Mouse (Mus musculus): ENCODE results near the gene Ccdc125. TPM values are rescaled to one million over a fixed set of nuclear protein-coding genes. Genes with fewer than 3 reads are reported as not detected.
"Not testable (repeated sequence)": the region's sequence is repeated elsewhere in the genome, so short reads cannot be mapped to it uniquely, and the experiment has no call there.

Gene Ccdc125
- polyA plus RNA-seq, 1 experiment = 1.9 TPM

DNA sequence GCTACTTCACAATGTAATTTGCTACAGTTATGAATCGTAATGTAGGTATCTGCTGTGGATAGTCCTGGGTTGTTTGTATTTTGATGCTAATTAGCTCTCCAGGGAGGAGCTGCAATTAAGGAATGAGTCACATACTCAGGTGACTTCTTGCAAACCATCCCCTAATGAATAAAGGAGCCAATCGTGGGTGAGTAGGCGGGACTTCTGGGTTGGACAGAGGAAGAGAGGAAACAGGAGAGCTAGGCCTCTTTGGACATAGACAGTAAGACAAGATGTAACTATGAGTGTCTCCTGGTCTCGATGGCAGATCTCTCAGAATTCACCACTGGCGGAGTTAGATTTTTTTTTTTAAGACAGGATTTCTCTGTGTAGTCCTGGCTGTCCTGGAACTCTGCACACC is 52.1 kb downstream of the Ccdc125 start:
- TF ChIP-seq CTCF (conservative IDR thresholded peaks at IDR 0.05; ENCODE audit: insufficient read depth, insufficient read length, low read depth, low read length) = no peak
- no peak for TF ChIP-seq POLR2A (IDR thresholded peaks at IDR 0.05; ENCODE audit: low read depth, low read length)
- Histone ChIP-seq H3K36me3 (ENCODE audit: control insufficient read depth, insufficient read depth, low read length) (no peaks in the 10 kb centered on the region; the same call in 1 of the 2 replicates), H3K27ac (ENCODE audit: insufficient read depth, low read depth, low read length) (no peak overlapping the region), H3K27me3 (replicated peaks; ENCODE audit: control insufficient read depth, insufficient read depth, low read length) (no peaks in the 10 kb centered on the region), H3K4me3 (ENCODE audit: insufficient read depth, low read depth, low read length) (no peak overlapping the region), H3K4me1 (ENCODE audit: control insufficient read depth, insufficient read depth, low read length) (no peaks in the 10 kb centered on the region)
- 85% methylated on average over 5 of the region's 5 CpGs for WGBS
- no peak for DNase-seq

GRCm38 (mm10) chr13:100724051-100724754 is 54.7 kb downstream of the Ccdc125 start:
- Histone ChIP-seq H3K4me3 (ENCODE audit: insufficient read depth, low read depth, low read length) (no peak overlapping the region), H3K27me3 (replicated peaks; ENCODE audit: control insufficient read depth, insufficient read depth, low read length) (no peaks in the 10 kb centered on the region), H3K4me1 (ENCODE audit: control insufficient read depth, insufficient read depth, low read length) (no peaks in the 10 kb centered on the region; the same call in 1 of the 2 replicates), H3K36me3 (ENCODE audit: control insufficient read depth, insufficient read depth, low read length) (no peaks in the 10 kb centered on the region; the same call in 1 of the 2 replicates), H3K27ac (ENCODE audit: insufficient read depth, low read depth, low read length) (no peak overlapping the region)
- TF ChIP-seq CTCF (conservative IDR thresholded peaks at IDR 0.05; ENCODE audit: insufficient read depth, insufficient read length, low read depth, low read length) = no peak
- no peak for DNase-seq
- WGBS = 63% methylated on average over 7 of the region's 7 CpGs

DNA sequence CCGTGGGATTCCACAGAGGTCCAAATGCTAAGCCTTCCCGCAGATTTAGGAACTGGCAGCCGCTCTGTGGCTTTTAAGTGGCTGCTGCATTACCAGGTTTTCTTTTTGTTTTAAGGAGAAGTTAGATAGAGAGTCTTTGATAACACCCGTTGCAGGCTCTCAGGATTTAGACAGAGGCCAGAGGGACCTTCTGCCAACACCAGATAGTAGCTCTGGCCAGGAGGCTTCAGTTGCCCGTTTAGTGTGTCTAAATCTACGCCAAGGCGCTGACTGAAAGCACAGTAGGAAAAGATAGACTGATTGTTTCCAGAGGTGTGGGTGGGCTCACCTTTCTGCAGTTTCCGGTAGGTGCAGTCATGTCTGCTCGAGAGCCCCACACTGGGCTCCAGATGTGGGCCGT is 55.7 kb downstream of the Ccdc125 start:
- Histone ChIP-seq H3K4me3 (ENCODE audit: insufficient read depth, low read depth, low read length) (no peak overlapping the region), H3K36me3 (ENCODE audit: control insufficient read depth, insufficient read depth, low read length) (no peaks in the 10 kb centered on the region; the same call in 1 of the 2 replicates), H3K4me1 (ENCODE audit: control insufficient read depth, insufficient read depth, low read length) (peaks cover 2% of the 10 kb centered on the region; the same call in 1 of the 2 replicates), H3K27me3 (replicated peaks; ENCODE audit: control insufficient read depth, insufficient read depth, low read length) (no peaks in the 10 kb centered on the region), H3K27ac (ENCODE audit: insufficient read depth, low read depth, low read length) (no peak overlapping the region)
- no peak for DNase-seq
- no peak for TF ChIP-seq CTCF (conservative IDR thresholded peaks at IDR 0.05; ENCODE audit: insufficient read depth, insufficient read length, low read depth, low read length)
- 90% methylated on average over 10 of the region's 10 CpGs for WGBS

GRCm38 (mm10) chr13:100728086-100728485 is 58.6 kb downstream of the Ccdc125 start:
- no peaks in the 10 kb centered on the region; the same call in 1 of the 2 replicates for H3K36me3 ChIP-seq (ENCODE audit: control insufficient read depth, insufficient read depth, low read length)
- no peak for DNase-seq

DNA sequence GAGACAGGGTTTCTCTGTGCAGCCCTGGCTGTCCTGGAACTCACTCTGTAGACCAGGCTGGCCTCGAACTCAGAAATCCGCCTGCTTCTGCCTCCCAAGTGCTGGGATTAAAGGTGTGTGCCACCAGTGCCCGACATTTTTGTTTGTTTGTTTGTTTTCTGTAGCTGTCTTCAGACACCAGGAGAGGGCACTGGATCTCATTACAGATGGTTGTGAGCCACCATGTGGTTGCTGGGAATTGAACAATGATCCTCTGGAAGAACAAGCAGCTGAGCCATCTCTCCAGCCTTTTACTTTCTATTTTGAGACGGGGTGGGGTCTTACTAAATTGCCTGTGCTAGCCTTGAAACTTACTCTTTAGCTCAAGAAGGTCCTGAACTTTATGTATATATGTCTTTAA is 59.0 kb downstream of the Ccdc125 start:
- H3K36me3 ChIP-seq (ENCODE audit: control insufficient read depth, insufficient read depth, low read length); H3K4me3 ChIP-seq (ENCODE audit: insufficient read depth, low read depth, low read length); H3K27ac ChIP-seq (ENCODE audit: insufficient read depth, low read depth, low read length); H3K4me1 ChIP-seq (ENCODE audit: control insufficient read depth, insufficient read depth, low read length); H3K27me3 ChIP-seq (replicated peaks; ENCODE audit: control insufficient read depth, insufficient read depth, low read length); DNase-seq: not testable (repeated sequence)
- WGBS = 94% methylated on average over 4 of the region's 4 CpGs

More at GRCm38 (mm10) chr13:100728086-100728485, 58.6 kb downstream of the Ccdc125 start:
- Histone ChIP-seq H3K27me3 (replicated peaks; ENCODE audit: control insufficient read depth, insufficient read depth, low read length) (no peaks in the 10 kb centered on the region), H3K4me1 (ENCODE audit: control insufficient read depth, insufficient read depth, low read length) (peaks cover 5% of the 10 kb centered on the region; the same call in 1 of the 2 replicates), H3K27ac (ENCODE audit: insufficient read depth, low read depth, low read length) (no peak overlapping the region), H3K4me3 (ENCODE audit: insufficient read depth, low read depth, low read length) (no peak overlapping the region)
- 96% methylated on average over 5 of the region's 5 CpGs for WGBS
- TF ChIP-seq POLR2A (IDR thresholded peaks at IDR 0.05; ENCODE audit: low read depth, low read length) = no peak
- TF ChIP-seq CTCF (conservative IDR thresholded peaks at IDR 0.05; ENCODE audit: insufficient read depth, insufficient read length, low read depth, low read length) = no peak

DNA sequence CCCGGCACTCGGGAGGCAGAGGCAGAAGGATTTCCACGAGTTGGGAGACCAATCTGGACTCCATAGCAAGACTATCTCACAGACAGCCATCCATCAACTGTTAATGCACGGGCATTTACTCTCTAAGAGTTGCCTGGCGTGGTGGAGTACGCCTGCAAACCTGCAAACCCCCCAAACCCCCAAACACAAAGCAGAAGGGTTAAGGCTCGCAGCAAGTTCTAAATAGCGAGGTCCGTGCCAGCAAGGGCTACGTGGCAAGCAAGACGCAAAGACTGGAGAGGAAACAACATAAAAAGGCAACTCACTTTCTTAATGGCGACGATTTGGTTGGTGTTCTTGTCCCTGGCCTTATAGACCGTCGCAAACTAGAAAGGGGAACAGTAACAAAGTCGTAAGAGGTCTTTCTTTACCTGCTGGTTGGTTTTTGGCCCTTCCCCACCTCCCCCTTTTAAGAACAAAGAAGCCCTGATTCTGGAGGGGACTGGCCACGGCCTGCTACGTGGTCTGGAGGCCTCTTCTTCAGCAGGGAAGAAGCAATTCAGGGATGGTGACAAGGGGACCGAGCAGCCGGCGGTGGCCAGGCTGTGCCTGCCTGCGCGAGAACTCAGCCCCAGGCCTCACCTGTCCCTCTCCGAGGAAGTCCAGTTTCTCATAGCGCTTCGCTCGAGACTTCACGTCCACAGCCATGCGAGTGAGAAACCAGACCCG is 60.8 kb downstream of the Ccdc125 start:
- Histone ChIP-seq H3K27ac (ENCODE audit: insufficient read depth, low read depth, low read length) (peak overlapping the region; percentile 83), H3K4me3 (ENCODE audit: insufficient read depth, low read depth, low read length) (peak overlapping the region; percentile 96)

GRCm38 (mm10) chr13:100730861-100731176 is 61.3 kb downstream of the Ccdc125 start, which contains the start of gene Cdk7:
Cdk7 (minus strand) TSS chr13:100730939.
- H3K36me3 ChIP-seq (ENCODE audit: control insufficient read depth, insufficient read depth, low read length) = no peaks in the 10 kb centered on the region; the same call in 1 of the 2 replicates
- TF ChIP-seq POLR2A (IDR thresholded peaks at IDR 0.05; ENCODE audit: low read depth, low read length) = peak; percentile 64
- TF ChIP-seq CTCF (conservative IDR thresholded peaks at IDR 0.05; ENCODE audit: insufficient read depth, insufficient read length, low read depth, low read length) = no peak
- WGBS = under 1% methylated on average over 19 of the region's 19 CpGs
- peak within 1 kb of the TSS; percentile 96 for H3K4me3 ChIP-seq (ENCODE audit: insufficient read depth, low read depth, low read length)
- H3K27me3 ChIP-seq (replicated peaks; ENCODE audit: control insufficient read depth, insufficient read depth, low read length) = no peaks in the 10 kb centered on the region
- H3K4me1 ChIP-seq (ENCODE audit: control insufficient read depth, insufficient read depth, low read length) = peaks cover 5% of the 10 kb centered on the region; the same call in 1 of the 2 replicates
- peak; percentile 97 for DNase-seq
- peak within 1 kb of the TSS; percentile 83 for H3K27ac ChIP-seq (ENCODE audit: insufficient read depth, low read depth, low read length)

More for the DNA sequence above, 60.8 kb downstream of the Ccdc125 start:
- peaks cover 5% of the 10 kb centered on the region; the same call in 1 of the 2 replicates for H3K4me1 ChIP-seq (ENCODE audit: control insufficient read depth, insufficient read depth, low read length)
- H3K27me3 ChIP-seq (replicated peaks; ENCODE audit: control insufficient read depth, insufficient read depth, low read length) = no peaks in the 10 kb centered on the region
- under 1% methylated on average over 30 of the region's 30 CpGs for WGBS
- H3K36me3 ChIP-seq (ENCODE audit: control insufficient read depth, insufficient read depth, low read length) = no peaks in the 10 kb centered on the region; the same call in 1 of the 2 replicates
- TF ChIP-seq CTCF (conservative IDR thresholded peaks at IDR 0.05; ENCODE audit: insufficient read depth, insufficient read length, low read depth, low read length) (no peak), POLR2A (IDR thresholded peaks at IDR 0.05; ENCODE audit: low read depth, low read length) (no peak)
- DNase-seq = peak; percentile 18

DNA sequence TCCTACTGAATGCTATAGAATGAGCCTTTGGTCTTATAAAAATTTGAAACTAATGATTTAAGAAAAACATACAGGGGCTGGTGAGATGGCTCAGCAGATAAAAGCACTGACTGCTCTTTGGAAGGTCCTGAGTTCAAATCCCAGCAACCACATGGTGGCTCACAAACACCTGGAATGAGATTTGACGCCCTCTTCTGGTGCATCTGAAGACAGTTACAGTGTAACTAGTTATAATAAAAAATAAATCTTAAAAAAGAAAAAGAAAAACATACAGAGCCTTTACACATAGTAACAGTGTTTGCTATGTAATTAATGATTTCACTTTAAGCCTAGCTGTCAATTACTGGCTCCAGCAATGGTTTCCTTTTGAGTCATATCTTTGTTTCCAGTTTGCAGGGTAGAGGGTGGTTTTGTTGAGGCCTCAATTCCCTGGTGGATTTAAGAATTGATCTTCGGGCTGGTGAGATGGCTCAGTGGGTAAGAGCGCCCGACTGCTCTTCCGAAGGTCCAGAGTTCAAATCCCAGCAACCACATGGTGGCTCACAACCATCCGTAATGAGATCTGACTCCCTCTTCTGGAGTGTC is 62.0 kb downstream of the Ccdc125 start:
- H3K4me1 ChIP-seq (ENCODE audit: control insufficient read depth, insufficient read depth, low read length); DNase-seq; H3K4me3 ChIP-seq (ENCODE audit: insufficient read depth, low read depth, low read length); H3K27me3 ChIP-seq (replicated peaks; ENCODE audit: control insufficient read depth, insufficient read depth, low read length); H3K27ac ChIP-seq (ENCODE audit: insufficient read depth, low read depth, low read length); H3K36me3 ChIP-seq (ENCODE audit: control insufficient read depth, insufficient read depth, low read length): not testable (repeated sequence)
- 90% methylated on average over 6 of the region's 6 CpGs for WGBS
